Mouse (Mus musculus) embryo, embryonic 10.5 days (tissue): ENCODE results near the gene Tubb2b.

ENCODE experiments used
- DNase-seq: peaks from one replicate; pipeline ENCODE4 v3.0.0-alpha.2; 2015; ENCODE audit warnings: low spot score

The Tubb2b gene

GRCm38 (mm10) chr13:34136605-34137004, 6.3 kb upstream of the Tubb2b start:
- no peak for DNase-seq

GRCm38 (mm10) chr13:34134276-34134675, 4.0 kb upstream of the Tubb2b start:
- peak; percentile 29 for DNase-seq

- DNase-seq = peak; percentile 82
Measured at GRCm38 (mm10) chr13:34133326-34134071, 3.2 kb upstream of the Tubb2b start.

- no peak for DNase-seq
Measured at GRCm38 (mm10) chr13:34132875-34133274, 2.6 kb upstream of the Tubb2b start.

- peak; percentile 68 for DNase-seq
Measured at GRCm38 (mm10) chr13:34132299-34132698, 2.0 kb upstream of the Tubb2b start.

GRCm38 (mm10) chr13:34131708-34132060, 1.4 kb upstream of the Tubb2b start:
- DNase-seq = peak; percentile 91

- peak; percentile 92 for DNase-seq
Measured at GRCm38 (mm10) chr13:34131011-34131707, 893 bp upstream of the Tubb2b start.

- peak; percentile 84 for DNase-seq
Measured at GRCm38 (mm10) chr13:34129485-34130225, 611 bp downstream of the Tubb2b start.

- DNase-seq = no peak
Measured at GRCm38 (mm10) chr13:34128276-34129114, 1.8 kb downstream of the Tubb2b start.

- DNase-seq = no peak
Measured at GRCm38 (mm10) chr13:34125711-34126110, 4.6 kb downstream of the Tubb2b start.

GRCm38 (mm10) chr13:34120536-34120935, 9.7 kb downstream of the Tubb2b start:
- DNase-seq = no peak

- no peak for DNase-seq
Measured at GRCm38 (mm10) chr13:34119406-34119805, 10.9 kb downstream of the Tubb2b start.

GRCm38 (mm10) chr13:34118816-34119215, 11.4 kb downstream of the Tubb2b start:
- DNase-seq = no peak

- DNase-seq = no peak
Measured at GRCm38 (mm10) chr13:34116508-34116907, 13.8 kb downstream of the Tubb2b start.

- DNase-seq = no peak
Measured at GRCm38 (mm10) chr13:34114654-34115053, 15.6 kb downstream of the Tubb2b start.

GRCm38 (mm10) chr13:34113086-34113485, 17.2 kb downstream of the Tubb2b start:
- DNase-seq = no peak

- DNase-seq = no peak
Measured at GRCm38 (mm10) chr13:34112369-34113081, 17.7 kb downstream of the Tubb2b start.

- DNase-seq = no peak
Measured at GRCm38 (mm10) chr13:34111878-34112277, 18.4 kb downstream of the Tubb2b start.

GRCm38 (mm10) chr13:34111019-34111418, 19.2 kb downstream of the Tubb2b start:
- no peak for DNase-seq

- DNase-seq = no peak
Measured at GRCm38 (mm10) chr13:34109677-34110058, 20.6 kb downstream of the Tubb2b start.

- no peak for DNase-seq
Measured at GRCm38 (mm10) chr13:34109035-34109676, 21.1 kb downstream of the Tubb2b start.
